Mouse (Mus musculus): ENCODE measurements at regions not wholly inside any gene's neighbourhood (a gene's known extent, or its start where the extent isn't known, plus 50 kb on each side); places are given as distances from the start of the nearest gene placed in this dataset.
"Not testable (repeated sequence)": the region's sequence is repeated elsewhere in the genome, so short reads cannot be mapped to it uniquely, and the experiment has no call there.

DNA sequence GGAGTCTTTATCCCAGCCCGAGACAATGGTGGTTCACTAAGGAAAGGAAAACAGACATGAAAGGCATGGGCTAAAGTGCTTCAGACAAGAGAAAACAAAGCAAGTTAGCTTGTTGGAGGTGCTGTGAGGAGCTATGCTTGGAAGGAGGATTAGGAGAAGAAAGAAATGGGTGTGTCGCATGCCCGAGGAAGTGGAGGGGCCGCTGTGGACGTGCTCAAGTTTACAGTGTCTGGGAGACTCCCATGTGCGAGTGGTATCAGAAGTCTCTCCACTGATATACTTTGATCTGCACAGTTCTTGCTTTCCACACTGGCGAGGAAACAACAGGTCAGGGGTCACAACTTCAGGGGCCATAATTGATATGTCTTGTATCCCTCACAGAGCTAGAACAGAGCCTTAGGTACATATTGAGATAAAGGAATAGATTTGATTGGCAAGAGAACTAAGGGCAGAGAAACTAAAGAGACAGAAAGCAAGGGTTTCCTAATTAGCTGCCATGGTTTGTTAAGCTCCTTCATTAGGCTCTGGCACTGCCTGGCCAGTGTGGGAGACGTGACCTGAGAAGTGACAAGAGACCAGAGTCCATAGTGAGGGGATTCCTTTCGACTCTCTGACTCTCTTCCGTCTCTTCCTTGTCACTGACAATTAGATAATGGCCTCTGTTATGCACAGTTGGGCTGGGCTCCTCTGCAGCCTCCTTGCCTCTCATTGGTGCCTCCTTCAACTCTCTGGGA lies 93.1 kb downstream of the Enc1 start:
- DNase-seq = no peak

DNA sequence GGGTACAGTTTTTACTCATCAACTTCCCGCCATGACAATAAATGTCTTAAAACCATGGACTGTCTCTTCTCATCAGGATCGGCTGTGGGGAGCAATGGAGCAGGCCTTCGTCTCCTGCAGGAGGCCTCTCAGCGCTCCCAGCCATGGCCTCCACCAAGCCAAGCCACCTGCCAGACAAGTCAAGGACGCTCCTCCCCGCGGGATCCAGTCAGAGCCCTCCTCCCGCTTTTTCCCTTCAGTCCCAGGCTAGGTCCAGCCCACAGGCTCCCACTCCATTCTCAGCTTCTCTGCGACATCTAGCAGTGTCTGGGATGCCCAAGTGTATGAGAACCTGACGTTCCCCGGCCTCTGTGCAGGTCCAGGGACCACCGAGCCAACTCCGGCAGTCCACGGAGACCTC lies 90.2 kb downstream of the Enc1 start:
- no peak for DNase-seq

DNA sequence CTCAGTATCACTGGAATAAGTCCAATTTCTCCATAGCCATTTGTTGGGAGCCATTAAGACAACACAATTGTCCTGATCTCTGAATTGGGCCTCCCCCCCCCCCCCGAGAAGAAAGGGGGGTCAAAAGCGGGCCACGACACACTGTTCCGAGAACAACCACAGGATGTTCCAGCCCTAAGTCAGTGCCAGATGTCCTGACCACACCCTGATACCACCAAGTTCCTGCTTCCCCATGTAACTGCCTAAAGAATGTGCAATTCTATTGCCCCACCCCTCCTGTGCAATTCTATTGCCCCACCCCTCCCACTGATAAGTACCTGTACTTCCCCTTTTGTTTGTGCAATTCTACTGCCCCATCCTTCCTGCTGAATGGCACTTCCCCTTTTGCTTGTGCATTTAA lies 80.4 kb downstream of the Enc1 start:
- not testable (repeated sequence) for DNase-seq

- no peak for DNase-seq
Observed at GRCm38 (mm10) chr13:97320756-97321155, 79.9 kb downstream of the Enc1 start.

DNA sequence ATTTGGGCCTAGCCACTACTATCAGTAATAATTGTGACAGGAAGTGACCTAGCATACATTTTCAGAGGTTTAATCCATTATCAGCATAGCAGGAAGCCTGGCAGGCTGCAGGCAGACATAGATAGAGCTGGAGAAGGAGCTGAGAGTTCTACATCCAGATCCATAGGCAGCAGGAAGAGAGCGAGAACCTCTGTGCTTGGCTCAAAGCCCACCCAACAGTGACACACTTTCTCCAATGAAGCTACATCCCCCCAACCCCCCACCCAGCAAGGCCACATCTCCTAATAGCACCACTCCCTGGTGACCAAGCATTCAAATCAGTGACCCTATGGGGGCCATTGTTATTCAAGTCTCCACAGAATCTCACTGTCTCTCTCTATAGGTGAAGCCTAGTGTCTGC lies 79.4 kb downstream of the Enc1 start:
- DNase-seq = no peak

DNA sequence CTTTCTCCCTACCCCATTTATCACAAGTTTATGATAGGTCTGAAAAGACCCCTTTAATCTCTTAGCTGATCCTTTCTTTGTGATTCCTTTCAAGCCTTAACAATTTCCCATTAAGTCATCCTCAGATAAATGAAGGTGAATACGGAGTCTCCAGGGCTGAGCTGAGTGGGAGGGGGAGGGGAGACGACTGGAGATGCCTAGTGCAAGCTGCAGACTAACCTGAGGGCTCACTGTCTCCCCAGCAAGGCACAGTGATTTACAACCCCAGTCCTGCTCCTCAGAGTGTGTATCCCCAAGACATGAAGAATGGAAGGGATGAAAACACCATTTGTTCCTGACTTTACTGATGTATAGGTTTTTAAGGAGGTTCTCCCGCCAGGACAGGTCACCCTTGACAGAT lies 76.7 kb downstream of the Enc1 start:
- DNase-seq = no peak

- no peak for DNase-seq
Observed at GRCm38 (mm10) chr13:97312420-97313370, 71.8 kb downstream of the Enc1 start.

- no peak for DNase-seq
Observed at GRCm38 (mm10) chr13:97311340-97311739, 70.4 kb downstream of the Enc1 start.

DNA sequence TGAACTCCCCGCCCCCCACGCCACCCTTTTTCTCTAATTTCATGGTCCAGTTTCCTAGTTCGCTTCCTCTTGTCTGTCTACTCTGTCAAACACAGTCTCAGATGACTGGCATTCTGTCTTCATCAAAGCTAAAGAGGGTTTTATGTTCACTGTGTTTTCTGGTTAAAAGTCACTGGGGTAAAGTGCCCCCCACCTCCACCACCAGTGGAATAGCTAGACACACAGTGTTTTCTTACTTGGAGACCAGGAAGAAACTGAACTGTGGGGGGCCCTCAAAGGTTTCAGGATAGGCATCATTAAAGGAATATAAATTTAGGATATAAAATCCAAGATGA lies 69.9 kb downstream of the Enc1 start:
- no peak for DNase-seq

DNA sequence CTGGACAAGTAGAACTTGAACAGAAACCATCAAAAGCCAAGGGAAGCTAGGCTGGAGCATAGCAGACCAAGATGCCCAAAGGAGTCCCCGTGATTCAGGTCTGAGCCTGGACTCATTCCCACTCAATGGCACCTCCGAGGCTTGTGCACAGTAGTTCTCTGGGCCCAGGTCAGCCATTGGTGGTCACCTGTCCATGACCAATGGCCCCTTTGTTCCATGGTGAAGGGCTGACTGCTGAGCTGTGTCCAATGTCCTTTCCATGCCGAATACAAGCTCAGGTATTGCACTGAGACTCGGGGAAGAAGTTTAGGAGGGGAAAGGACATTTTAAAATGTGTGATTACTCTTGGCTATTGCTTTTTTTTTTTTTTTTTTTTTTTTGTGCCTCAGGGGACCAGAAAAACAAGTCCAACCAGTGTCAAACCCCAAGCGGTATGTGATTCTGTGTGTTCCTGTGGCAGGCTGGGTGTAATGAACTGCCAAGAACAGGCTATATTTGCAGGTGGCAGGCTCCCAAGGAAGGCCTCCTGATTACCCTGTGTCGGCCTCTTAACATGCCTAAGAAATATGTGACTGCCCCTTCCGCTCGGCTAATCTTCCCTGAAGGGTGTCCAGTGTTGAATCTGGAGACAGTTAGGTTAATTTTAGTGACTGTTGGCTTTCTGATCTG lies 69.4 kb downstream of the Enc1 start:
- DNase-seq = no peak

DNA sequence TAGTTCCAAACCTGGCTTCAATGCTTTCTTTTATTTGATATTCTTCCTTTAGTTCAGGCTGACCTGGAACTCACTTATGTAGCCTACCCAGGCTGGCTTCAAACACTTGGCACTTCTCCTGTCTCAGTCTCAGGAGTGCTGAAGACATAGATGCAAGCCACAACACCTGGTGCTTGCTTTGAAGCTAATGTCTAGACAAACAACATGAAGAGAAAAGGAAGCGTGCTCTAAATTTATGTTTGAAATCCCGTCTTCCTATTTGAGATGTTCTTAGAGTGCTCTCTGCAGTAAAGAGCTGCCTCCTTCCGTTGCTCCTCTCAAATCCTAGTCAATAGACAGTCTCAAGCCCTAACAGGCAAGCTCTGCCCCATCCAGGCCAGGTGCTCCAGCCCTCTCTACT lies 68.5 kb downstream of the Enc1 start:
- no peak for DNase-seq

DNA sequence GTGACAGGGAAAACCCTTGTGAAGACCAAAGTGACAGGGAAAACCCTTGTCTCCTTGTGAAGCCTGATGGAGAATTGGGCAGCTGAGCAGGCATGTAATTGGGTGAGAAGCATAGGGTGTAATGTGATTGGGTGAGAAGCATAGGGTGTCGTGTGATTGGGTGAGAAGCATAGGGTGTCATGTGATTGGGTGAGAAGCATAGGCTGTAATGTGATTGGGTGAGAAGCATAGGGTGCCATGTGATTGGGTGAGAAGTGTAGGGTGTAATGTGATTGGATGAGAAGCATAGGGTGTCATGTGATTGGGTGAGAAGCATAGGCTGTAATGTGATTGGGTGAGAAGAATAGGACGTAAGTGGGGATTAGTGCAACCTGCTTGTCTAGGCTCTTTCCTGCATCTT lies 67.5 kb downstream of the Enc1 start:
- DNase-seq = no peak

All from cerebellum, adult 11 months (tissue).